Mouse (Mus musculus) kidney, adult 2 months (tissue): ENCODE results near the gene Rbpms2.

Source experiments
- CTCF ChIP-seq: fragments of 200-500 bp; conservative IDR thresholded peaks from 2 replicates; pipeline ENCODE4 v1.5.1; 2011; ENCODE audit warnings: low read depth, mild to moderate bottlenecking, control low read depth, low read length, moderate library complexity, mixed read lengths; ENCODE audit not compliant: insufficient read depth, insufficient read length
- POLR2A ChIP-seq: fragments of 200-500 bp; IDR thresholded peaks from one replicate; pipeline ENCODE4 v1.6.1; 2011; ENCODE audit warnings: low read depth, low read length, control low read depth

- TF ChIP-seq CTCF (no peak), POLR2A (no peak)
Measured at GRCm38 (mm10) chr9:65639065-65639464, 9.6 kb downstream of the Rbpms2 start.
